Mouse (Mus musculus): ENCODE results near the gene Ssu72. TPM values are rescaled to one million over a fixed set of nuclear protein-coding genes. Genes with fewer than 3 reads are reported as not detected.
A peak's percentile ranks its signal among the peaks of the same experiment; 100 is the strongest.

Ssu72 gene
- polyA plus RNA-seq, 1 experiment from 2014 or later, result 133 TPM

GRCm38 (mm10) chr4:155779498-155779897 is 74.9 kb downstream of the Ssu72 start:
- H3K4me3 ChIP-seq (ENCODE audit: low read depth, low read length), result no peak overlapping the region
- no peaks in the 10 kb centered on the region for H3K9me3 ChIP-seq (ENCODE audit: control insufficient read depth, low read length)
- H3K27me3 ChIP-seq (replicated peaks; ENCODE audit: control insufficient read depth, insufficient read depth, low read length), result no peaks in the 10 kb centered on the region
- no peak overlapping the region for H3K4me2 ChIP-seq (ENCODE audit: low read depth, low read length)
- H3K9ac ChIP-seq (ENCODE audit: low read depth, low read length), result no peak overlapping the region
- no peaks in the 10 kb centered on the region for H3K36me3 ChIP-seq (ENCODE audit: control insufficient read depth, insufficient read depth, low read length)
- 73% methylated on average over 4 of the region's 4 CpGs for WGBS
- ATAC-seq (ENCODE audit: low read depth) (no peak), DNase-seq (ENCODE audit: low spot score) (no peak)
- H3K27ac ChIP-seq (replicated peaks; ENCODE audit: low read depth, low read length), result no peak overlapping the region
- peaks cover 18% of the 10 kb centered on the region for H3K4me1 ChIP-seq (ENCODE audit: control insufficient read depth, insufficient read depth, low read length)

GRCm38 (mm10) chr4:155780895-155781294 is 76.3 kb downstream of the Ssu72 start:
- Histone ChIP-seq H3K4me3 (ENCODE audit: low read depth, low read length) (no peak overlapping the region), H3K27me3 (replicated peaks; ENCODE audit: control insufficient read depth, insufficient read depth, low read length) (no peaks in the 10 kb centered on the region), H3K9ac (ENCODE audit: low read depth, low read length) (no peak overlapping the region), H3K36me3 (ENCODE audit: control insufficient read depth, insufficient read depth, low read length) (no peaks in the 10 kb centered on the region), H3K4me2 (ENCODE audit: low read depth, low read length) (no peak overlapping the region), H3K4me1 (ENCODE audit: control insufficient read depth, insufficient read depth, low read length) (peaks cover 6% of the 10 kb centered on the region; the same call in 1 of the 2 replicates), H3K9me3 (ENCODE audit: control insufficient read depth, low read length) (no peaks in the 10 kb centered on the region), H3K27ac (replicated peaks; ENCODE audit: low read depth, low read length) (peak overlapping the region; percentile 58; the same call in 1 of the 2 replicates)
- WGBS, result 23% methylated on average over 6 of the region's 6 CpGs
- DNase-seq (ENCODE audit: low spot score) (peak; percentile 86), ATAC-seq (ENCODE audit: low read depth) (peak; percentile 81)

Other genes starting within 250 kb of the Ssu72 start
- gene Tmem52, start 235.7 kb upstream of the Ssu72 start, polyA plus RNA-seq (2014; fragmentation: Nextera tagmentation; extraction: Ambion mirVana), result 0.54 and 1.3 TPM in 2 replicates
- 448 and 484 TPM in 2 replicates for gene Gnb1, start 213.4 kb upstream of the Ssu72 start, polyA plus RNA-seq (2014; fragmentation: Nextera tagmentation; extraction: Ambion mirVana)
- gene Nadk, start 142.4 kb upstream of the Ssu72 start, polyA plus RNA-seq (2014; fragmentation: Nextera tagmentation; extraction: Ambion mirVana), result 89.2 and 94.5 TPM in 2 replicates
- gene Slc35e2, start 103.4 kb upstream of the Ssu72 start, polyA plus RNA-seq (2014; fragmentation: Nextera tagmentation; extraction: Ambion mirVana), result 9.2 and 10.3 TPM in 2 replicates
- 47.1 and 50.8 TPM in 2 replicates for gene Cdk11b, start 79.9 kb upstream of the Ssu72 start, polyA plus RNA-seq (2014; fragmentation: Nextera tagmentation; extraction: Ambion mirVana)
- gene Gm10563, start 59.4 kb upstream of the Ssu72 start, polyA plus RNA-seq (2014; fragmentation: Nextera tagmentation; extraction: Ambion mirVana), result not detected in 2 replicates
- 29.4 and 31.2 TPM in 2 replicates for gene Mmp23, start 51.4 kb upstream of the Ssu72 start, polyA plus RNA-seq (2014; fragmentation: Nextera tagmentation; extraction: Ambion mirVana)
- gene Mib2, start 35.6 kb upstream of the Ssu72 start, polyA plus RNA-seq (2014; fragmentation: Nextera tagmentation; extraction: Ambion mirVana), result 24.8 and 27.3 TPM in 2 replicates
- 6.3 and 6.9 TPM in 2 replicates for gene Fndc10, start 10.5 kb upstream of the Ssu72 start, polyA plus RNA-seq (2014; fragmentation: Nextera tagmentation; extraction: Ambion mirVana)
- gene Tmem240, start 30.0 kb downstream of the Ssu72 start, polyA plus RNA-seq (2014; fragmentation: Nextera tagmentation; extraction: Ambion mirVana), result 0.87 and 0.92 TPM in 2 replicates
- 77.0 and 77.9 TPM in 2 replicates for gene Atad3a, start 56.3 kb downstream of the Ssu72 start, polyA plus RNA-seq (2014; fragmentation: Nextera tagmentation; extraction: Ambion mirVana)
- 12.7 and 14.9 TPM in 2 replicates for gene Vwa1, start 69.9 kb downstream of the Ssu72 start, polyA plus RNA-seq (2014; fragmentation: Nextera tagmentation; extraction: Ambion mirVana)
- gene Tmem88b, start 81.1 kb downstream of the Ssu72 start, polyA plus RNA-seq (2014; fragmentation: Nextera tagmentation; extraction: Ambion mirVana), result 0.92 and 1.2 TPM in 2 replicates
- not detected in 2 replicates for gene Ankrd65, start 85.6 kb downstream of the Ssu72 start, polyA plus RNA-seq (2014; fragmentation: Nextera tagmentation; extraction: Ambion mirVana)
- 199 and 219 TPM in 2 replicates for gene Mrpl20, start 98.1 kb downstream of the Ssu72 start, polyA plus RNA-seq (2014; fragmentation: Nextera tagmentation; extraction: Ambion mirVana)
- 163 and 175 TPM in 2 replicates for gene Ccnl2, start 107.7 kb downstream of the Ssu72 start, polyA plus RNA-seq (2014; fragmentation: Nextera tagmentation; extraction: Ambion mirVana)
- 126 and 129 TPM in 2 replicates for gene Aurkaip1, start 126.5 kb downstream of the Ssu72 start, polyA plus RNA-seq (2014; fragmentation: Nextera tagmentation; extraction: Ambion mirVana)
- 138 and 142 TPM in 2 replicates for gene Mxra8, start 134.9 kb downstream of the Ssu72 start, polyA plus RNA-seq (2014; fragmentation: Nextera tagmentation; extraction: Ambion mirVana)
- 9.7 and 12.0 TPM in 2 replicates for gene Dvl1, start 142.6 kb downstream of the Ssu72 start, polyA plus RNA-seq (2014; fragmentation: Nextera tagmentation; extraction: Ambion mirVana)
- gene Tas1r3, start 158.6 kb downstream of the Ssu72 start, polyA plus RNA-seq (2014; fragmentation: Nextera tagmentation; extraction: Ambion mirVana), result 0.36 and 0.38 TPM in 2 replicates
- gene Cptp, start 164.6 kb downstream of the Ssu72 start, polyA plus RNA-seq (2014; fragmentation: Nextera tagmentation; extraction: Ambion mirVana), result 15.6 and 16.5 TPM in 2 replicates
- 53.5 and 68.4 TPM in 2 replicates for gene Ints11, start 164.7 kb downstream of the Ssu72 start, polyA plus RNA-seq (2014; fragmentation: Nextera tagmentation; extraction: Ambion mirVana)
- gene Pusl1, start 187.0 kb downstream of the Ssu72 start, polyA plus RNA-seq (2014; fragmentation: Nextera tagmentation; extraction: Ambion mirVana), result 48.3 and 49.4 TPM in 2 replicates
- 23.9 and 24.2 TPM in 2 replicates for gene Acap3, start 187.0 kb downstream of the Ssu72 start, polyA plus RNA-seq (2014; fragmentation: Nextera tagmentation; extraction: Ambion mirVana)
- gene Ube2j2, start 239.0 kb downstream of the Ssu72 start, polyA plus RNA-seq (2014; fragmentation: Nextera tagmentation; extraction: Ambion mirVana), result 107 and 113 TPM in 2 replicates

Measured in embryonic facial prominence, embryonic 14.5 days (tissue).